Mouse (Mus musculus) lung, postnatal 36 days (tissue): ENCODE measurements around the gene Nfe2l3.
"Not testable (repeated sequence)": the region's sequence is repeated elsewhere in the genome, so short reads cannot be mapped to it uniquely, and the experiment has no call there.

Source experiments
- DNase-seq: peaks from one replicate; pipeline ENCODE4 v3.0.0; 2022; ENCODE audit warnings: mixed read lengths

Nfe2l3 gene

DNA sequence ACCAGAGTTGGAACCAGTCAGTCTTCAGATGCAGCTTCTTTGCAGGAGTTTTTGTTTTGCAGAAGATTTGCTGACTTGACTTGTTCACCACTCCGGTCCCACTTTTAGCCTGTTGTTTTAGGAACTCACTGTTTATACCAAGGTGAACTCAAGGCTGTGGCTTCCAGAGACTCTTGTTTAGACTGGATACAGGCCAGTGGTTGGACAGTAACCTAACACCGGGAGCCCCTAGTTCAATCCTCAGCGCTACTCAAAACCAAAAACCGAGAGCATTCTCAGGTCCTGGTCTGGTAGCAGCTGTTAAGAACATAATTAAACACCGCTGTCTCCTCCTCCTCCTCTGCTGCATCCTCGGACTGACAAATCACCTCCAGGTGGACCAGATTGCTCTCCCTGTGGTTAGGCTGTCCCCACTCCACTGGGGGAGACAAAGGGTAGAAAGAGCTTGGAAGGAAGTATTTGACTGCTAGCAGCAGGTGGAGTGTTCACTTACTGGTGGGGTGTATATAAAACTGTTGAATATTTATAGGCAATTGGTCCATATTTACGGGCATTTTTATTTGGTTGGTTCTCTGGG, 20.5 kb downstream of the Nfe2l3 start:
- DNase-seq: no peak

DNA sequence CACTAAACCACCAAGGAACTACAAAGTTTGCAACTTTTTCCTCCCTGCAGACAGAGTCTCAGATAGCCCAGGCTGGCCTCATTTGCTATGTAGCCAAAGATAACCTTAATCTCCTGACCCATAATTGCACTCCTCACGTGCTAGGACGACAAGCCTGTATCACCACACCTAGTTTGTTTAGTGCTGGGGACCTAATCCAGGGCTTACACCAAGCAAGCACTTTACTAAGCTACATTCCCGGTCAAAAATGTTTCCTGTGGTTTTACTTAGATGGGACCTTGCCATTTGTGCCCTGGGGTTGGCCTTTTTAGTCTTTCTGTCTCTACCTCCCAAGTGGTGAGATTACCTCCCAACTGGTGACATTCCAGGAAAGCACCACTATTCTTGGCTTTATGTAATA, 22.5 kb downstream of the Nfe2l3 start:
- no peak for DNase-seq

DNA sequence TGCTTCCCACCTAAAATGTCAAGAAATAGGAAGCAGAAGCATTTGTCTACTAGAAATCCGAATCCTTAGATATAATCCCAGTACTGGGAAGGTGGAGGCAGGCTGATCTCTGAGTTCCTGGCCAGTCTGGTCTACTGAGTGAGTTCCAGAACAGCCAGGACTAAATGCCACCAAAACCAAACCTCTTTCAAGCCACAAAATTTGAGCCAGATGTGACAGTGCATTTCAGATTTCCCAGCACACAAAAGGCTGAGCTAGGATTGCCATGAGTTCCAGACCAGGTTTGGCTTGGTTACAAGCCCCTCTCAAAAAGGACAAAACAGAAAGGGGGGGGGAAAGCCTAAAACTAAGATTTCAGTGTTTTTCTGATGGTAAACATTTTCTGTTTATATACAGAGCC, 23.7 kb downstream of the Nfe2l3 start:
- no peak for DNase-seq

DNA sequence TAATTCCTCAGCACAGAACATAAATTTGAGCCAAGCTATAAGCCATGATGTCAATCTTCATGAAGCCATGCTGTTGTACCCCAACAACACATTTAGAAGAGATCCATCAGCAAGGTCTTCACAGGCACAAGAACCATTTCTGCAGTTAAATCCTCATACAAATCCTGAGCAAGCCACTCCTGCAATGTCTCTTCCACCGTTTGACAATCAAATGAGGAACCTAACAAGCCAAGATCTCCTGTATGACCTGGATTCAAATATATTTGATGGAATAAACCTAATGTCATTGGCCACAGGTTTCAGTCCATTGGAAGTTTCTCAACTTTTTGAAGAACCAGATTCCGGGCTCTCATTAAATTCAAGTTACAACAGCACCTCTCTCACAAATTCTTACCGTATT, 24.8 kb downstream of the Nfe2l3 start:
- DNase-seq: no peak

DNA sequence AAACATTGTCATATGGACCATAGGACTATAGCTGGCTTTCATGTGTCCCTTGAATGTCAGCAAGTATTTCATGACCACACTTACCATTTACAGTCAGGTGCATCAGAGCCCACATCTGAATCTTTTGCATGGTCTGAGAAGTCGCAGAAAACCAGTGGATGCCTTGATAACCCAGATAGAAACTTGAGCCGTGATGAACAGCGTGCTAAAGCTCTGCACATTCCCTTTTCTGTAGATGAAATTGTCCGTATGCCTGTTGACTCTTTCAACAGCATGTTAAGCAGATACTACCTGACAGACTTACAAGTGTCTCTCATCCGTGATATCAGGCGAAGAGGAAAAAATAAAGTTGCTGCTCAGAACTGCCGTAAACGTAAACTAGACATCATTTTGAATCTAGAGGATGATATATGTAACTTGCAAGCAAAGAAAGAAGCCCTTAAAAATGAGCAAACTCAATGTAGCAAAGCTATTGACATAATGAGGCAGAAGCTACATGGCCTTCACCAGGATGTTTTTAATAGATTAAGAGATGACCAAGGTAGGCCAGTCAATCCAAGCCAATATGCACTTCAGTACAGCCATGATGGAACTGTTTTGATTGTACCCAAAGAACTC, 25.4 kb downstream of the Nfe2l3 start:
- no peak for DNase-seq

DNA sequence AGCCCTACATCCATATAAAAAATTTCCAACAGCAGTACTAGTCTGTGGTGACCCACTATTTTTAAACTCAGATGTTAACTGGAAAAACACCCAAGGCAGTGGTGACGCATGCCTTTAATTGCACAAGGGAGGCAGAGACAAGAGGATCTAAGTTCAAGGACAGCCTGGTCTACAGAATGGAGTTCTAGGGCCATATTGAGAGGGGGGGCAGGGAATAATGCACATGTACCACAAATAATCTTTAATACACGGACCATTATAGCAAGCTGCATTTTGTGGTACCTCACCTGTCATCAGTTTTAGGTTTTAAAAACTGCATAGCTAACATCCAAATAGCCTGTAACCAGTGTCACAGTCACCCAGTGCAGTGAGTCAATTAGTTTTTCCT, 26.4 kb downstream of the Nfe2l3 start:
- DNase-seq: no peak

DNA sequence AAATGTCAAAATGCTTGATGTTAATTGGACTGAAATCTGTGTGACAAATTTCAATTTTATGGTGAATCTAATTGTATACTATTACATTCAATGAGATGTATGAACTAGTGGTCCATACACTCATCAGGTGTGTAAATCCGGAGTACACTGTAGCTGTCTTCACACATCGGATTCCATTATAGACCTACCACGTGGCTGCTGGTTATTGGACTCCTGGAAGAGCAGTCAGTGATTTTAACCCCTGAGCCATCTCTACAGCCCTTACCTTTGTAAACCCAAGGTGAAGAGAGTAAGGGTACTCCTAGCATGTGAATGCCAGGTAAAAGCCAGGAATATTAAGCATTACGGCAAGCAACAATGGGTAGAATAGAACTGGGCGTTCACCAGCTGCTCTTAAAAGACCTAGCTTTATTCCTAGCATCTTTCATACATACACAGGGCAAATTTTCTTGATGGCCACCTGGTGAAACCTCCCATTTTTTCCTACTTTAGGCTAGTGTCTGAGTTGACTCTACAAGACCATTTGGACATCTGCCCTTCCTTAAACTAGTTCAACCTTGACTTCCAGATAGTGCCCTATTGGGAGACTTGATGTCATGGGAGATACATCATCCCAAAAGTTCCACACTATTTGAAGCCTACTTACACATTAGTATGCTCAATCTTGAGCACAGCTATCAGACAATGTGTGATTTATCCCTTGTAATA, 27.0 kb downstream of the Nfe2l3 start:
- no peak for DNase-seq

DNA sequence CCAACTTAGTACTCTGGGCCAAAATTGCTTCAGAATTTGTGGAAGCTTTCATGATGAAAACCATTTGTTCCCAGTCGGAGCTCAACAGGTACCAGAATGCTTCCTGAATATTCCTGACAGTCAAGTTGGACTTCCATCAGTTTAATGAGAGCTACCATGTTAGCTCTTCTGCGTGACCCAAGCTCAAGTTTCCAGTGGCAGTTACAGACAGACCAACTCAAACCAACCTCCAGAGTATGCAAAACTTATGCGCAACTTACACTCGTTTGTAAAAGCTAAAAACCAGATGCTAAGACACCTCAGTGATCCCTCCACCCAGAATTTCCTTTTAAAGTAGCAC, 27.5 kb downstream of the Nfe2l3 start:
- DNase-seq: no peak

DNA sequence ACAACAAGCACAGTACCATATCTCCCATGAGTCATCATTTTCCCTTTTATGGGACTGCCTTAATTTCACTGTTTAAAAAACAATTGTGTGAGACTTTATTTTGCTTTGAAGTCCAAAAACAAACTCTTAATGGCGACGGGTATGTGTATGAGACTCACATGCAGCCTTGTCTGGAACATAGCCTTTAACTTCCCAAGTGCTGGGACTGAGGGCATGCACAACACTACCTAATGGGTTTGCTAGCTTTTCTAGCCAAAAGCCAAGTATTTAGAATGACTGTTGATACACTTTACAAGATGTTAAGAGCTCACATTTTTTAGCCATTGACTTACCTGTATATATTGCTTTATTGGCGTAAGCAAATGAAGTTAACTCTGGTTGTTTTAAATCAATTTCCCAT, 27.9 kb downstream of the Nfe2l3 start:
- DNase-seq: no peak

DNA sequence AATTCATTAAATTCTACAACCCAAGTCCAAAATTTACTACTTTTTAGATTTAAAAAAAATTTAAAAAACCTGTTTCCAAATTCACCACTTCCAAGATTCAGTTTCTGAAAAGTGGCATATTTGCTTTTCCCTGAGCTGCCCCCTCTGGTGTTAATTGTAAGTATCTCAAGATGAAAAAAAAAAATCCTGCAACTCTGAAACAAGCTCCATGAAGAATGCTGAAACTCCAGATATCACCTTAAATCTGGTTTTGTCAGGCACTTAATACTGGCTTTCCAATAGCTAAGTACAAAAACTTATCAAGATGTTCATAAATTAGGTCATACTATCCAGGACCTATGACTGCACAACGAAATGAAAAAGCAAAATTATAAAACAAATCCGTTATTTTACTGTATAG, 35.2 kb downstream of the Nfe2l3 start:
- DNase-seq: peak; percentile 21

DNA sequence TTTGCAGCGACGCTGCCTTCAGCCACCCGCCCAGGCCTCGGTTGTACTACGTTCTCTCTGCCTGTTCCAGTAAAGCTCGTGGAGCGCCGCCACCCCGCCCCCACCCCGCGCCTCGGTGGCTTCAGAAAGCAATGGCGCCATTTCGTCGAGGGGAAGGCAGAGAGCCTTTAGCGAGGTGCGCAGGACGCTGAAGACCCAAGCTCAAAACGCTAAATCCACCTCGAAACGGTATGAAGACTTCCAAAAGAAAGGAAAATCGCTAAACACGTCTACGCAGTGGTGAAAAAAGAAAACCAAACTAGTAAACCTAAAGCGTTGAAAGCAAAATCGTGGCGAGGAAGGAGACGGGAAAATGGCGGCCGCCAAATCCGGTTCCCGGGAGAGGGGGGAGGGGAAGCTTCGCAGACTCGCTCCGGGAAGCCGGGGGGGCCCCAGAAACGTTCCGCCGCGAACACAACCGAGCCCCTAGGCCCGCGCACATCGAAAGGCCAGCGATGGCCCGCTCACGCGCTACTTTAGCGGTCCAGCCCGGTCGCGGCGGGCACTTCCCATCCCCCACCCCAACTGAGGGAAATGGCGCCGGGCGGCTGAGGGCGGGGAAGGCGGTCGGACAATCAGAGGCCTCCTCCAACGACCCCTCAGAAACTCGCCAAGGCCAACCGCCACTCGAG, 36.6 kb downstream of the Nfe2l3 start:
- DNase-seq: peak; percentile 78

DNA sequence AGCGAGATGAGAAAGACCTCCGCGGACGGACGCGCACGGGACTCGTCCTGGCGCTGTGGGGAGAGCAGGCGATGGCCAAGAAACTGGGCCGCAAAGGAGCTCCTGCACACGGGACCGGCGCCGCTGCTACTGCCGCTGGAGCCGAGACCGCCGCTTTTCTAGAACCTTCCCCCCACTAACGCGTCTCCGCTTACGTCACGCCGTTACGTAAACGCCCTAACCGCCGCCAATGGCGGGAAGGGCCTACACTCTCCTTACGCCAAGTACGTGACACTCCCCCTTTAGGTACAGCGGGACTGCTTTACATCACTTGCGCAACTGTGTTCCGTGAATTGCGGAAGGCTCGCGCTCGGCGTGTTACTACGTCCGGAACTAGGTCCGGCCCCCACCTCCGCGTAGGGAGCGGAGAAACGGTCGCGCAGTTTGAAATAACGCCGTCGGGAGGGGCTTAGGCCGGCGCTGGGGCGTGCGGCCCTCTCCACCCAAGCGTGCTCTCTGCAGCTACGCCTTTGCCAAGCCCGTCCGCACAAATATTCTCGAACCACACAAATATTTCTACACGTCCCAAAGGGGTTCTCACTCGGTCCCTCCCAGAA, 37.3 kb downstream of the Nfe2l3 start, which contains the start of gene Hnrnpa2b1:
Hnrnpa2b1 (minus strand) TSS at position 180 of the 596 bp plus-strand sequence.
- DNase-seq: peak; percentile 99

DNA sequence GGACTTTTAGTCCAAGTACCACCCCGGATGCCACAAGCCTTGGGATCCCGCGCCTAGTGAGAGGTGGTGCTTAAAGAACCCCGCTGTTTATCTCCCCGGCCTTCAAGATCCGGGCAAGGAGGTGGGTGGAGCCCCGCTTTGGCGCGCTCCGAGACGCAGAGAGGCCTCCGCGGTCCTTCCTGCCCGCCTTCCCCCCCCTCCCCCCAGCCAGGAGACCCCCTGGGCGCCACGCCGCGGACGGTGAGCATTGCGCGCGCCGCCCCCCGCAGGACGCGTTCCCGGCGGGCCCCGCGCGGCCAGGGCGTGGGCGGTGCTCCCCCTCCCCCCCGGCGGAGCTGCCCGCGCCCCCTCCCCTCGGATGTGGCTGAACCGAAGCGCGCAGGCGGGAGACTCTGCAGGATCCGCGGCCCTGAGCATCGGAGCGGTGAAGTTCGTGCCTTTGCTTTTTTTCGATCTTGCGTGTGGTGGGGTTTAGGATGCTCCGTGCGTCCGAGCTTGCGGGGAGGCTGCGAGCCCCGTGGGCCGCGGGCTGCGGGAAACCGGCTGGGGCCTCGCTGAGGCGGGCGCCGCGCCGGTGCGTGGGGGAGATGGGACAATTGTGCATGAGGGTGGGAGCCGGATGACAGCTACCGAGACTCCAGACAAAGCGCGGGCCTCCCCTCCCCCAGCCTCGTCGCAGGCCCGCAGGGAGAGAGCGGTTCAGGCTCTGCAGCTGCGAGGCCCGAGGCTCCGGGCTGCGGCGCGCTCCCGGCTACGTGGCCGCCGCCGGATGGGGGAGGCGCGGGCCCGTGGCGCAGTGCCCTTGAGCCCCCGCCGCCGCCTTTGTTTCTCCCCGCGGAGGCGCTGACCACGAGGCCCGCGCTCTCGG, 38.1 kb downstream of the Nfe2l3 start, which contains the start of gene Cbx3:
Cbx3 (plus strand) TSS at position 50 of the 868 bp plus-strand sequence.
- DNase-seq: peak; percentile 89

DNA sequence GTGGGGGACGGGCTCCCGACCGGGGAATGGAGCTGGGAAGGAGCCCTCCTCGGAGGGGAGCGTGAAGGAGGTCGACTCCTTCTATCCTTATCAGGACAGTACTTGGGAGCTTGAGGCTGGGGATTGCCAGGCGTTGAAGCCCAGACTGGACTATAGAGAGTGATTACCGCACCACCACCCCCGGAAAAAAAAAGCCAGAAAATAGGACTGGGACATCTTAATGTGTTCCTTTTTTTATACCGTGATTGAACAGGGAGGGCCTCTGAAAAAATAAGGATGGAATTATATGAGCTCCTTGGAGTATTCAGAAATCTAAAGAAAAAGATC, 38.7 kb downstream of the Nfe2l3 start:
- DNase-seq: no peak

DNA sequence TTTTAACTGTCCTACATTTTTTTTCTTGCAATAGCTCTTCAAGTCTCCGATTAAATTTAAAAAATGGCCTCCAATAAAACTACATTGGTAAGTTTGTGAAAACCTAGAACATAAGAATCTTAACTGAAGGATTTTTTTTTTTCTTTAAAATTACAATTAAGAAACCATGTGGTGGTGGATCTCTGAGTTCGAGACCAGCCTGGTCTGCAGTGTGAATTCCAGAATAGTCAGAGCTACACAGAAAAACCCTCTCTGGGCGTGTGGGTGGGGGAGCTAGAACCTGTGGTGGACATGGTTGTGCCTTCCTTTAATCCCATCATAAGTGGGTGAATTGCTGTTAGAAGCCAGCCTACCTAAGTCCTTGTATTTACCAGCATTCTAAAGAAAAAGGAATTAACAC, 39.3 kb downstream of the Nfe2l3 start:
- no peak for DNase-seq

DNA sequence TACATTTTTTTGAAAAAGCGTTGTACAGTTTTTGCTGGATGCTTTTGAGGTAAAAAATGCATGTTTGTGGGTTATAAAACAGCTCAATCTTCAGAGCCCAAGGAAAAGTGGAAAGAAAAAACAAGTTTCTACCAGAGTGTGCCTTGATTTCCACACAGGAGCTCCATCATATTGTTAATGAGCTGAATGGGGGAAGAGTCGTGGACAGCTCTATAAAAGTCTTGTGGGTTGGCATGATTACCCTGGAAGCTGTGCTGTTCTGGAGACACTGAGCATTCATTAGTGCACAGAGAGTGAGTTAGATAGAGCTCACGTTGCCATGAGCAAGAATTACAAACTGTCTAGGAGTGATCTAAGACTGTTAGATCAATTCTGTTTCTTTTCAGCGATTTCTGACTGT, 39.7 kb downstream of the Nfe2l3 start:
- DNase-seq: no peak

DNA sequence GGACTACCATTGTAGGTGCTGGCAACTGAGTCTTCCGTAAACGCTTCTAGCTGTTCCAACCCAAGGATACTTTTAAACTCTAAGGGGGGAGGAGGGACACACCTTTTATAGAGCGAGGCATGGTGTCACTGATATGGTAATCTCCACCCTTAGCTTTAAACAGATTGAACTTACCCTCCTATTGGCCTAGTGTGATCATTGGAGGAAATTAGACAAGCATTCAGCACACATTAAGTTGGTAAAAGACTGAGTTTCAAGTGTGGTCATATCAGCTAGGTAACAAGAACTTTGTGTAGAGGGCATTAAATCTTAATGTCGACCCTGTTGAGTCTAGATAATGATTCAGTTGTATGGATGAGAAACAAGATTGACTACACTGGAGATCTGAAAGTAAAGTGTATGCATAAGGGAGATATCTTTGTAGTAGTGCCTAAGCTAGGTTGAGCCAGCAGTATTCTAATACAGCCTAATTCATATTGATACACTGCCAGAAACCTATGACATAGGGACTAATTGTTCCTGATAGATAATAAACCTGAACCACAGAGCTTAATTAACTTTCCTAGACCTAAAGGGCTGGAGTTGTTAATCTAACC, 46.8 kb downstream of the Nfe2l3 start:
- no peak for DNase-seq

DNA sequence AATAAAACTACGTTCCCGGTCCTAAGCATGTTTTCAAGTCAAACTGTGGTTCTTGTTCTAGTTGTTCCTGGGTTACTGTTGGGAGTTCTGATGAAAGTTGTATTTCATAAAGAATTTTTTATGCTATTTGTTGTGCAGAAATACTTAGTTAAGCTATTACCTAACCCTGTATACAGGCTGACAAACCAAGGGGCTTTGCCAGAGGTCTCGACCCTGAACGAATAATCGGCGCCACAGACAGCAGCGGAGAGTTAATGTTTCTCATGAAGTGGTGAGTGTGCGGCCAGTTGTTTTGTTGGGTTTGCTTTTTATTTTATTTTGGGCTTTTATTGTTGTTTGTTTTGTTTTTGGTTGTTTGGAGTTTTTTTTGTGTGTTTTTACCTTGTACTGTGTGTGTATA, 49.1 kb downstream of the Nfe2l3 start:
- DNase-seq: no peak

DNA sequence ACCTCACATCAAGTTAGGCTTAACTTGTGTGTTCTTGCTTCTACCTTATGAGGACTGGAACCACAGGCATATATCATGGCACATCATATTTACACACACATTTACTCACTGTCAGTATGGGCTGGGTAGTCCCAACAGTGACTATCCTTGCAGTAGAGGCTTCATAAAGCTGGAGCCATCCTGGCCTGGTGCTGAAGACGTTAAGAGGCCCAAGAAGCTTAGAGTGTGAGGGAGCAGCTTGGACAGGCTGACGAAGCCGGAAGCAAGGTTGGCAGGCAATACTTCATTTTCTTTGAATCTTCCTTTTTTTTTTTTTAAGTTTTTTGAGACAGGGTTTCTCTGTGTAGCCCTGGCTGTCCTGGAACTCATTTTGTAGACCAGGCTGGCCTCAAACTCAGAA, 51.4 kb downstream of the Nfe2l3 start:
- no peak for DNase-seq

DNA sequence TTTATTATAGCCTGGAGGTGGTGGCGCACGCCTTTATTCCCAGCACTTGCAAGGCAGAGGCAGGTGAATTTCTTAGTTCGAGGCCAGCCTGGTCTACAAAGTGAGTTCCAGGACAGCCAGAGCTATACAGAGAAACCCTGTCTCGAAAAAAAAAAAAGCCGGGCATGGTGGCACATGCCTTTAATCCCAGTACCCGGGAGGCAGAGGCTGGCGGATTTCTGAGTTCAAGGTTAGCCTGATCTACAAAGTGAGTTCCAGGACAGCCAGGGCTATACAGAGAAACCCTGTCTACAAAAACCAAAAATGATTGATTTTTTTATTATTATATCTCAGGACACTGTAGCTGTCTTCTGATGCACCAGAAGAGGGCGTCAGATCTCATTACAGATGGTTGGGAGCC, 52.1 kb downstream of the Nfe2l3 start:
- DNase-seq: not testable (repeated sequence)

DNA sequence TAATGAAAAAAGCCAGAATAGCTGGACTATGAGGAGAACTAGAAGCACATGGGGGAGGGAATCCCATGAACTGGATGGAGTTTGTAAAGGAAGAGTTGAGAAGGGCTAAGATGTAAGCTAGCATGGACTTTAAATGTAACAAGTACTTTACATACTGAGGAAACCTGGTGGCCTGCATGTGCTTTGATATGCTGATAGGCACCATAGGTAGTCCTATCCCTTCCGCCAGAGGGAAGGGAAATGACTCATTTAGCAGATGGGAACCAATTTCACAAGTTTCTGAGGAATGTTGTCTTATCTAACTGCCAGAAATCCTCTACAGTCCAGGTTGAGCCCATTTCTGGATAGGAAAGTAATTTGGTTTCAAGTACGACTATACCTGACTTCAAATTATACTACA, 53.2 kb downstream of the Nfe2l3 start:
- no peak for DNase-seq

DNA sequence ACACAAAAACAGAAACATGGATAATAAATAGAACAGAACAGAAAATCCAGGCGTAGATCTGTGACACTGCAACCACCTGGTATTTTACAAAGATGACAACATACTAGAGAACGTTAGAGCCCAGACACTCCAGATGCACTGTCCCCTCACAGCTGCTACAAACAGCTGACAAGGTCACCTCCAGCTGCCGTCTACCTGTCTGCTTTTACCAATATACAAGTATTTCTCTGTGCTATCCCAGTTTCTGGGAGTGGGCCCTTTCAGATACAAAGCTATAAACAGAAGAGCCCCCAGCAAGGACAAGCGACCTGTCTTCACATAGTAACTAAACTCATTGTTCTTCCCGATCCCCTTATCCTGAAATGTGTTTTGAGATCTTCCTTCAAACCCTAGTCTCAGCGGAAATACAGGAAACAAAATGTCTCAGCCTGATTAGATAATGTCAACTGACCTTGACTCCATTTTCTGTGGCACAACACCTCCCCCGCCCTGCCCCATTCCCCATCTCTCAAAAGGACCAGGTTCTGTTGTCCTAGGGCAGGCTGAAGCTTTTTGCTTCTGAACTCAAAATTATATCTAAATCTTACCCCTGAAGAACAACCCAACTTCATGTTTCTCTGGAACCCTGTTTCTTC, 53.7 kb downstream of the Nfe2l3 start:
- no peak for DNase-seq
